Mouse (Mus musculus) left cerebral cortex, postnatal 25 days (tissue): Measurements from ENCODE around the gene Wasf3. TPM values are rescaled to one million over a fixed set of nuclear protein-coding genes. Genes with fewer than 3 reads are reported as not detected.
A peak's percentile ranks its signal among the peaks of the same experiment; 100 is the strongest.
"Not testable (repeated sequence)": the region's sequence is repeated elsewhere in the genome, so short reads cannot be mapped to it uniquely, and the experiment has no call there.

Experiments used
- DNase-seq, 2 experiments: peaks; one replicate each; pipeline ENCODE4 v3.0.0; 2022; ENCODE audit warnings: low spot score in 2 of 2, mixed read lengths in 1 of 2
- intact Hi-C: fragments of 180-260 bp; cut with DNase I; formaldehyde crosslinking; loops from one replicate; pipeline ENCODE4 v1.15.1; 2025
- total RNA-seq, 2 experiments: library from RNA; stranded (reverse); gene quantifications; 2 replicates each; pipeline ENCODE4 v1.2.3; 2021

Gene Wasf3
- total RNA-seq, 2 experiments from 2014 or later, result 90.2 to 95.3 TPM

GRCm38 (mm10) chr5:146397253-146397652 is 12.5 kb downstream of the Wasf3 start:
- intact Hi-C loops, result no loop called here
- DNase-seq, result no peak

GRCm38 (mm10) chr5:146398386-146399115 is 13.8 kb downstream of the Wasf3 start:
- DNase-seq, result no peak
- intact Hi-C loops, result no loop called here

- DNase-seq, intact Hi-C loops: not testable (repeated sequence)
Observed at GRCm38 (mm10) chr5:146401012-146401411, 16.2 kb downstream of the Wasf3 start.

GRCm38 (mm10) chr5:146402311-146402710 is 17.5 kb downstream of the Wasf3 start:
- intact Hi-C loops, result no loop called here
- DNase-seq, result no peak

GRCm38 (mm10) chr5:146403923-146404322 is 19.1 kb downstream of the Wasf3 start:
- no peak for DNase-seq
- intact Hi-C loops, result no loop called here

GRCm38 (mm10) chr5:146406133-146406532 is 21.3 kb downstream of the Wasf3 start:
- intact Hi-C loops, result no loop called here
- no peak for DNase-seq

- no peak for DNase-seq
- intact Hi-C loops, result no loop called here
Observed at GRCm38 (mm10) chr5:146407791-146408190, 23.0 kb downstream of the Wasf3 start.

GRCm38 (mm10) chr5:146408604-146409003 is 23.8 kb downstream of the Wasf3 start:
- intact Hi-C loops, result no loop called here
- DNase-seq, result no peak

GRCm38 (mm10) chr5:146410821-146411220 is 26.0 kb downstream of the Wasf3 start:
- intact Hi-C loops, result loop anchor here (2.0 kb wide), 1 partner anchor 24 kb away; no protein-coding TSS in a partner anchor
- DNase-seq, result no peak

- intact Hi-C loops, result no loop called here
- DNase-seq, result peak; percentile 58 to 78
Observed at GRCm38 (mm10) chr5:146412743-146413430, 28.1 kb downstream of the Wasf3 start.

GRCm38 (mm10) chr5:146414611-146415010 is 29.8 kb downstream of the Wasf3 start:
- intact Hi-C loops, result no loop called here
- no peak for DNase-seq

- peak; percentile 40 to 60 for DNase-seq
Observed at GRCm38 (mm10) chr5:146415218-146415617, 30.4 kb downstream of the Wasf3 start.

GRCm38 (mm10) chr5:146416331-146417110 is 31.7 kb downstream of the Wasf3 start:
- intact Hi-C loops, result no loop called here
- DNase-seq, result no peak

More at GRCm38 (mm10) chr5:146415218-146415617, 30.4 kb downstream of the Wasf3 start:
- intact Hi-C loops, result no loop called here

- DNase-seq, result no peak
- intact Hi-C loops, result no loop called here
Observed at GRCm38 (mm10) chr5:146418092-146418491, 33.3 kb downstream of the Wasf3 start.

GRCm38 (mm10) chr5:146420081-146420480 is 35.3 kb downstream of the Wasf3 start:
- no peak for DNase-seq
- intact Hi-C loops, result no loop called here

GRCm38 (mm10) chr5:146424711-146425326 is 40.0 kb downstream of the Wasf3 start:
- peak; percentile 61 to 83 for DNase-seq
- intact Hi-C loops, result loop anchor here (5.0 kb wide), 2 partner anchors 38 to 88 kb away; no protein-coding TSS in a partner anchor

GRCm38 (mm10) chr5:146425656-146426055 is 40.9 kb downstream of the Wasf3 start:
- intact Hi-C loops, result loop anchor here (5.0 kb wide), 2 partner anchors 38 to 88 kb away; no protein-coding TSS in a partner anchor
- DNase-seq, result no peak

GRCm38 (mm10) chr5:146428109-146428508 is 43.3 kb downstream of the Wasf3 start:
- DNase-seq, result peak in 1 of 2 experiments; percentile 79
- intact Hi-C loops, result loop anchor here (5.0 kb wide), 2 partner anchors 41 to 91 kb away; no protein-coding TSS in a partner anchor

- no peak for DNase-seq
- intact Hi-C loops, result no loop called here
Observed at GRCm38 (mm10) chr5:146431821-146432220, 47.0 kb downstream of the Wasf3 start.

- intact Hi-C loops, result no loop called here
- DNase-seq, result no peak
Observed at GRCm38 (mm10) chr5:146432476-146432875, 47.7 kb downstream of the Wasf3 start.
